Mouse (Mus musculus) liver, embryonic 18 days (tissue): ENCODE measurements around the gene Slc41a3. TPM values are rescaled to one million over a fixed set of nuclear protein-coding genes. Genes with fewer than 3 reads are reported as not detected.

Experiments used
- polyA plus RNA-seq: library from polyadenylated mRNA; depleted of rRNA; stranded (reverse); fragments of >200 nt; gene quantifications from 2 replicates; pipeline ENCODE4 v1.2.3, GENCODE M21; 2012; rRNA removed

Slc41a3 gene
- polyA plus RNA-seq = 25.9 and 35.3 TPM in 2 replicates

GRCm38 (mm10) chr6:90604533-90605297 is at the start of gene Slc41a3:
Gene Slc41a3, plus strand, starts transcription at chr6:90604725.

Other genes with a start within 250 kb of the Slc41a3 start
- 2.9 and 4.0 TPM in 2 replicates for gene Zxdc, start 235.2 kb upstream of the Slc41a3 start, polyA plus RNA-seq
- gene Cfap100, start 175.9 kb upstream of the Slc41a3 start, polyA plus RNA-seq = 0.10 and 0.12 TPM in 2 replicates
- gene Klf15, start 142.1 kb upstream of the Slc41a3 start, polyA plus RNA-seq = 31.0 and 35.7 TPM in 2 replicates
- 45.0 and 55.3 TPM in 2 replicates for gene Aldh1l1, start 118.3 kb upstream of the Slc41a3 start, polyA plus RNA-seq